Mouse (Mus musculus) cerebral cortex, adult 2 months (tissue): ENCODE data around the gene Dnaja3.

Experiments used
- WGBS: fragments of 180-500 bp; shearing (Covaris S2); methylation state at CpG from one replicate; pipeline ENCODE4 v1.1.7; 2018; 5-methylcytosine and 5-hydroxymethylcytosine counted together

Dnaja3 gene

DNA sequence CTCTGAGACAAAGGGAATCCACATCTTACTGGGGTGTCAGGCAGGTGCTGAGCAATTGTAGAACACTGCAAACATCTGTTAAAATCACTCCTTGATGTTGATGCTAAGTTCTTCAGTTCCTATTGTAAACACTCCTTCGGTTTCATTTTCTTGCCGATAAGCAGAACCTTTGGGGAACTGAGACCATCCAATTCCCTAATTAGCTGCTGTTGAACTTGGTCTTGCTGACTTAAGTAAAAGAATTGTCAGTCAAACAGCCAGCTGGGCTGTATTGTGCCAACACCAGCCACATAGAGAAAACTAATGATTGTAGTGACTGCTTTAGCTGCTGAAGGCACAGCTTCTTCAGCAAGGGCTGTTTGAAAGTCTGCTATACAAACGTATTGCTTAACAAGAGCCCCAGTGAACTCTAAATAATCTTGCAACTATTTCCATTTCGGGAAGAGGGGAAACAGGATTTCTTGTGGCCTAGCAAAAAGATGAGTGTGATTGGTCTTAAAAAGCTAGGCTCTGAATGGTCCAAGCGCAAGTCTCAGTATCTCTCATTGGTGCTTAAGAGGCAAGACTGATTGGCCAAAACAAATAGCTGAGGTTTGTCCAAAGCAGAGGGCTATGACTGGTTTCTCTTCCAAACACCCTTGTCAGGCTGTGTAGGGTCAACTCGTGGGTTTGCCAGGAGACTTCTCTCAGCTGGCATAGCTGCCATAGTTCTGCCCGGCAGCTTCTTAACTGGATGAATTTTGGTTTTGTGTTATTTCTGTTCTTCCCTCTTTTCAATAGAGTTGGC lies 82.5 kb downstream of the Dnaja3 start:
- 57% methylated on average over 7 of the region's 7 CpGs for whole genome bisulfite sequencing

DNA sequence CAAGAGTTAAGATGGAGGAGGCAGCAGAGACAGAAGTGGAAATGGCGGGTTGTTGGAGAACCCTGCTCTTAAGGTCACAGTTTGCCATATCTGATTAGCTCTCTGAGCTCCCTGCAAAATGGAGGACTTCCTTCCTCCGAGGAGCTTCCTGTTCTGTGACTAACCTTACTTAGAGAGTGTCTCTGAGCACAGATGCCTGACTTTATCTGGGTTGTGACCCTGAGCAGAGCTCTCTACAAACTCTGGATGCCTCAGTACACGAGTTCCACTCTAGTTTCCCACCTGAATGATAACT lies 83.1 kb downstream of the Dnaja3 start:
- 76% methylated on average over 3 of the region's 3 CpGs for WGBS

DNA sequence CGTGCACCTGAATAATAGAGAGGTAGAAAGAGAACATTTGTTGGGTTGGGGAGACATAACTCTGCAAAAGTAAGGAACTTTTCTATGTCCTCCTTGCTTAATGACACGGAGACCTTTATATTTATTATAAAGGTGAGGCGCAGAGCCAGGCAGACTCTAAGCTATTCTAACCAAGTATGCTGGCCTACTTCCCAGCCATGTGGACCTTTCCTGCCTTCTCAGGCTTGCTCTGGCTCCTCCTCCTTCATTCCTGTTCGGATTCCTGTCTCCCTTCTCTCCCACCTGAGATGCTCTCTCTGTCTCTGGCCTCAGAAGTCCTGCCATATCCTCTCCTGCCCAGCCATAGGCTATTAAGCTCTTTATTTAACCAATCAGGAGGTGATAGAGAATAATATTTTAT lies 85.5 kb downstream of the Dnaja3 start:
- WGBS, result 79% methylated on average over 4 of the region's 4 CpGs

DNA sequence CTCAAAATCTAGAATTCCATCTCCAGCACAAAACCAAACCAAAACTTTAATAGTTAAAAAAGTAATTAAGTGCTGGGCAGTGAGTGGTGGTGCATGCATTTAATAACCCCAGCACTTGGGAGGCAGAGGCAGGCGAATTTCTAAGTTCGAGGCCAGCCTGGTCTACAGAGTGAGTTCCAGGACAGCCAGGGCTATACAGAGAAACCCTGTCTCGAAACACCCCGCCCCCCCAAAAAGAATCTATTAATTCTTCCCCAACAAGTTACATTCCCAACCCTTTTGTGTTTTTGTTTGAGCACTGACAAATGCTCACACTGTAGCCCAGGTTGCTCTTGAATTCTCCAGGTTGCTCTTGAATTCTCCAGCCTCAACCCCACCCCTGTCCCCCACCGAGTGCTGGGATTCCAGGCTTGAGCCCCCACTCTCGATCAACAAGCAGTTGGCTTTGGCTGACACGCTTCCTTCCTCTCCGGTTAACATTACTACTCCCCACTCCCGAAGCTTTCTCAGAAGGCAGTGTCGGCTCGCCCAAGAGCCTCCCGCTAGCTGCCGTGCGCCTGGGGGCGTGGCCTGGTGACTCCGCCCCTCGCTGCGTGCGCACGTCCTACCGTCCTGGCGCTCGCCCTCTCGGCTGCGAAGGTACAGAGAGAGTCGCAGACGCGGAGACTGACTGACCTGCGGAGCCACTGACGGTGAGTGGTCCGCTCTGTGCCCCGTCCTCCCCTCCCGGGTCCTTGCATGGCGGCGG lies 86.2 kb downstream of the Dnaja3 start, which contains the start of gene Hmox2:
Gene Hmox2 (plus strand): TSS at position 582 of the 748 bp plus-strand sequence.
- WGBS, result 5% methylated on average over 35 of the region's 35 CpGs

DNA sequence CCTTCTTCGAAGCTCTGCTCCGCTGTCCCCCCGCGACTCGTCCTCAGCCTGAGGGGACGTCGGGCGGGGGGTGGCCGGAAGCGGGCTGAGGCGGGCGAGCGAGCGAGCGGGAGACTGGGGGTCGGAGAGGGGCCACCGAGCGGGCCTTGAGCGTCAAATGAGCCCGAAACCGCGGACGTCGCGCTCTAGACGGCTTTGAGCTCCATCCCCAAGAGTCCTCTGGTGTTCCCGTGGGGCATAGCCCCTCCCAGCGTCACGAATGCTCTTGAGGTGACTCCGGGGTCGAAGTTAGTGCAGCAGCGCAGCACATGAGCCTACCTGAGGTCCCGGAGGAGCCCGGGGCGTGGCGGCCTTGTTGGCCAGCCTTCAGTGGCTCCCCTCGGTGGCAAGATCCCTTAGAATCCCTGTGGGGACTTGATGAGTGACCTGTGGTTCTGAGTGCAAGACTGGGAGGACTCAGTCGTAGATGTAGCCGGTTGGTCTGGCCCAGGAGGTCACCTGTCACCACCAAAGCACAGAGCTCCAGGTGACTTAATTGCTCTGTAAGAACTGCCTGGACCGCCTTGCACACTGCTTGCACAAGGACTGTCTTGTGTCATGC lies 86.8 kb downstream of the Dnaja3 start:
- WGBS, result under 1% methylated on average over 40 of the region's 40 CpGs

DNA sequence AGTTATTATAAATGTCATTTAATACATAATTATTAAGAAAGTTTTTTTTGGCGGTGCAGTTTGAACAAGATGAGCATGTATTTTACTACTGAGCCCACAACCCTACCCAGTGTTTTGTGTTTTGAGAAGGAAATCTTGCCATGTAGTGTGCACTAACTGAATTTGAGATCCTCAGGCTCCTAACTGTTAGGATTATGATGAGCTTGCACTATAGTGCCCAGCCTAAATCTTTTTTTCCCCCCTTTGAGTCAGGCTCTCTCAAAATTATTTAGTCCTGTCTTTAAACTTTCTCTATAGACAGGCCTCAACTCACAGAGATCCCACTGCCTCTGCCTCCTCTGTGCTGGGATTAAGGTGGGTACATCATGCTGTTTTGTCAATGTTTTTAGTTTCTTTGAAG lies 87.7 kb downstream of the Dnaja3 start:
- WGBS, result 75% methylated on average over 1 of the region's 1 CpGs

DNA sequence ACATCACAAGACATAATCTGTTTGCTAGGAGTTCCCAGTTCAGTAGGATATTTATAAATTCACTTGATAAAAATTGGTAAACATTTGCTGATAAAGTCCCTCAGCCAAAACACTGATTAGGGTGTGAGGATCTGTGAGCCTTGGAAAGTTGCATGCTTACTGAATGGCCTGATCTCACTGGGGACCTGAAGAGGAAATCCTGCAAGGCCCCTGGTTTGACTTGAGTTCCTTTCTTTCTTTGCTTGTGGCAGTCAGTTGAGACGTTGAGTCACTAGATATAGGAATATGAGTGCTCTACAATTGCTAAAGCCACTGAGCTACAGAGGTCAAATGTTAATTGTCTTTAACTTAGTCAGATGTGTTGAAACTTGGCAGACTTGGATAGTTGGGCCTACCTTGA lies 88.2 kb downstream of the Dnaja3 start:
- WGBS, result 62% methylated on average over 1 of the region's 1 CpGs

DNA sequence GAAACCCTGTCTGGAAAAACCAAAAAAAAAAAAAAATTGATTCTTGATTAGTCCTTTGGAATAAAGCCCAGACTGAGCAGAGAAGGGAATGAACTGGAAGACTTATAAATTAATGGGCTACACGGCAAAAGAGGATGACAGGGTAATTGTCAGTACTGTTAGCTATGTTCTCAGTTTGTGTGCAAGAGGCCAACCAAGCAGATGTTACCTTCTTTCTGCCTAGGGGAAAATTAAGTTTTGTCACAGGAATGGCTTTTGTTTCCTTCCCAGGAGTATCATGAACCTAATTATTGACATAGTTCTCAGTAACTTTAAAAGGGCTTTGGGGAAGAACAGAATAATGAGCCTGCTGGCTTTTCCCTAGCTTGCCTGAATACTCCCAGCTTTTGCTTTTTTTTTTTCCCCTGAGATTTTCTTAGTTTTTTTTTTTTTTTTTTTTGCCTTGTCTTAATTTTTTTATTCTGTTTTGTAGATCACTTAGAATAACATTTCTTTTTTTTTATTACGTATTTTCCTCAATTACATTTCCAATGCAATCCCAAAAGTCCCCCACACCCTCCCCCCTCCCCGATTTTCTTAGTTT lies 91.1 kb downstream of the Dnaja3 start:
- WGBS, result 64% methylated on average over 3 of the region's 3 CpGs

DNA sequence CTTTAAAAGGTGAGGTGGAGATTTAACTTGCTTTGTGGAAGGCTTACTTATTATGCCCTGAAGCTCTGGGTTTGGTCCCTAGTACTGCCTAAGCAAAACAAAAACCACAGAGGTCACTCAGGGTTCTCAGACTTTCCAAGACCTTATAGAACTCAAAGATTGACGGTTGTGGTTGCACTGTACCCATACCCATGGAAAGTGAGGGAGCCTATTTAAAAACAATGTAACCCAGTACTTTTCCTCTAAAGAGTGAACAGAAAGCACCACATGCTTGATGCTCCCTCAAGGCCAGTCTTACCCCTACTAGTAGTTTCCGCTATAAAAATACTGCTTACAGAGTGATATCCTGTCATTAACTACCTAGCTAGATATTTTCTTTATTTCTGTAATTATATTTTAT lies 96.5 kb downstream of the Dnaja3 start:
- WGBS, result 85% methylated on average over 2 of the region's 2 CpGs

DNA sequence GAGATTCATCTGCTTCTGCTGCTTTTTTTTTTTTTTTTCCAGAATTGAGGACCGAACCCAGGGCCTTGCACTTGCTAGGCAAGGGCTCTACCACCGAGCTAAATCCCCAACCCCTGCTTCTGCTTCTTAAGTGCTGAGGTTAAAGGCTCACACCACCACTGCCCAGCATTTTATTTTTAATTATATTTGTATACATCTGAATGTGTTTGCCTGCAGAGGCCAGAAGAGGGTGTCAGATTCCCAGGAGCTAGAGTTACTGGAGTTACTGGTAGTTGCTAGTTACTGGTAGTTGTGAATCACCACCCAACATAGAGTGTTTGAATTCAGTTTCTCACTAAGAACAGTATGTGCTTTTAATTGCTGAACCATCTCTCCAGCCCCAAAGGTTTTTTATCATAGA lies 100.2 kb downstream of the Dnaja3 start:
- WGBS, result 88% methylated on average over 2 of the region's 2 CpGs

DNA sequence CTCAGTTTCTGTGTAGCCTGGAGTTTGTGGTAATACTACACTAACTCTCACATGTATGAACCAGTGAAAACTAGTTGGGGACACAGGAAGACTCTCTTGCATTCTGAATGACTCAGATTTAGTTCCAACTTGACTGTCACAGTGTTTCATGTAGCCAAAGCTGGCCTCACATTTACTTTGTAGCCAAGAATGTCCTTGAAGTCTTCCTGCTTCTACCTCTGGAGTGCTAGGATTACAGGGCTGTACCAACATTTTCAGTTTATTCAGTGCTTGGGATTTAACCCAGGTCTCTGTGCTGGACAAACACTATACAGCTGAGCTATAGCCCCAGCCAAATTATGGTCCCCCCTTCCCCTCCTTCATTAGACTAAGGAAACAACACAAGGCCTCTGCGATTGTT lies 102.4 kb downstream of the Dnaja3 start:
- WGBS, result 97% methylated on average over 1 of the region's 1 CpGs

DNA sequence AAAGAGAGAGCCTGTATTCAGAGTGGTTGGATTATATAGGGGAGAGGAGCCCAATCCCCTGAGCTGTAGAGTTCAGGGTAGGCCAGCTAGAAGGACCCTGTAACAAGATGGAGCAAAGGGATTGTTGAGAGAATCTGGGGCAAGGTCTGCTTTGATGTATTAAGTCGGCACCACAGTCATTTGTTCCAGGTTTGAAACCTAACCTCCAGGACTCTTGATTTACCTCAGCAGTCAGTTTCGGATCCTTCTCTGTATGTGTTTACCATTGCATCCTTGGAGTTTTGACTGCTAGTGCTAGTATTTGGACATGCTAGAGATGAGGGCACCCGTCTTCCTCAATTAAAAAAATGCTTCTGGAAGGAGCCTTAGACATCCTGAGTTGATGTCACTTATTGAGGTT lies 112.4 kb downstream of the Dnaja3 start:
- 95% methylated on average over 3 of the region's 3 CpGs for WGBS

DNA sequence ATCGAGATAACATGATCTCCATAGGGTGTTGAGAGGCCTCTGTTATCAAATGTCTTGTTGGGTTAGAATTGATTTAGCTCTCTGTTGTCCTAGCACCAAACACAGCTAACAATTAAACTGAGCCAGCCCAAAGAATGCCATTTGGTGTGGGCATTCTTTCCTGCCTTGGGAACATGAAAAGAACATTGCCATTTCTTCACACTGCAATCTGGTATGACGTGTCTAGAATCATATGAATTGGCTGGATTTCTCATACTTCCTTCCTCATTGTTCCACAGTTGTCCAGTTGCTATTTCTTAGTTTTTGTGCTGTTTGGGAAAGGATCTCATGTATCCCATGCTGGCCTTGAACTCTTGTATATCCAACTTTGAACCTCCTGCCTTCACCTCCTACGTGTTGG lies 114.3 kb downstream of the Dnaja3 start:
- 68% methylated on average over 3 of the region's 3 CpGs for WGBS

DNA sequence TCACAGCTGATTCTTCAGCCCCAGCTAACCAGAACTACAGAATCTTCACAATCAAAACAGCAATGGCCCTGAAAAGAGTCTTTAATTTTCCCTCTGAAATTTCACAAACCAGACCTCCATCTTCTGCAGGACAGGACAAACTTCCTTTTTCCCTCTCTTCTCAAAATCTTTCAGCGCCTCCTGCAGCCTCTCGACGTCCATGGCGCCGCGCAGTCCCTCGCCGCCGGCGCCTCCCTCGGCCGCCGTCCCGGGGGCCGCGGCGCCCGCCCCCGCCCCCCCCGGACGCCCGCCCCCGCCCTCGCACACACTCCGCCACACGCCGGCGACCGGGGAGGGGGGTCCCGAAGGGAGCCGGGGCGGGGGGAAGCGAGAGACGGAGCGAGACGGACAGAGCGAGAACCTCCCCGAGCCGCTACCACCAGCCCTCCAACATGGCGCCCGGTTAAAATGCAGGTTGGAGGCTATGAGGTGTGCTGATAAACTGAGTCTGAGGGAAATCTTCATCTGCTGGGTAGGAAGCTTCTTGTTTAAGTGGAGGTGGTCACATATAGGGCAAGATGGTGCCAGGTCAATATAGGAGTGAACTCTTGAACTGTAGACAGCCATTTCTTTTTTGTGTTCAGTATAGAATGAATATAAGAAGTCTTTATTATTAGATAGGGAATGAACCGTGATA lies 117.0 kb downstream of the Dnaja3 start:
- 2% methylated on average over 35 of the region's 42 CpGs for WGBS
